Mouse (Mus musculus) lung, embryonic 14.5 days (tissue): ENCODE measurements around the gene Terb2. TPM values are rescaled to one million over a fixed set of nuclear protein-coding genes. Genes with fewer than 3 reads are reported as not detected.
A peak's percentile ranks its signal among the peaks of the same experiment; 100 is the strongest.

ENCODE experiments used
- ATAC-seq: fragments of 200-750 bp; cut with Nextera tagmentation; 2 replicates; pipeline ENCODE4 v1.8.0; 2017; ENCODE audit warnings: mild to moderate bottlenecking, moderate TSS enrichment, moderate library complexity; ENCODE audit not compliant: insufficient read depth
- DNase-seq: peaks from one replicate; pipeline ENCODE4 v3.0.0-alpha.2; 2015
- H3K27ac ChIP-seq: fragments of 300-500 bp; sonication (generic); 2 replicates; pipeline ENCODE4 v1.5.1; 2014; ENCODE audit warnings: low read depth, mild to moderate bottlenecking, moderate library complexity
- H3K27me3 ChIP-seq: fragments of 300-500 bp; sonication (generic); 2 replicates; pipeline ENCODE4 v1.6.1; 2014; ENCODE audit warnings: low read length, control low read depth; ENCODE audit not compliant: insufficient read depth
- H3K36me3 ChIP-seq: fragments of 300-500 bp; sonication (generic); 2 replicates; pipeline ENCODE4 v1.6.1; 2014; ENCODE audit warnings: control low read depth; ENCODE audit not compliant: insufficient read depth
- H3K4me1 ChIP-seq: fragments of 300-500 bp; sonication (generic); 2 replicates; pipeline ENCODE4 v1.6.1; 2014; ENCODE audit warnings: antibody characterized with exemption, control low read depth; ENCODE audit not compliant: insufficient read depth
- H3K4me2 ChIP-seq: fragments of 300-500 bp; sonication (generic); 2 replicates; pipeline ENCODE4 v1.6.1; 2014; ENCODE audit warnings: mild to moderate bottlenecking
- H3K4me3 ChIP-seq: fragments of 300-500 bp; sonication (generic); 2 replicates; pipeline ENCODE4 v1.5.1; 2014; ENCODE audit warnings: low read depth, low read length
- H3K9ac ChIP-seq: fragments of 300-500 bp; sonication (generic); 2 replicates; pipeline ENCODE4 v1.6.1; 2014
- H3K9me3 ChIP-seq: fragments of 300-500 bp; sonication (generic); 2 replicates; pipeline ENCODE4 v1.6.1; 2016; ENCODE audit warnings: low read depth, low read length, control low read depth
- CTCF ChIP-seq: IDR thresholded peaks from 2 replicates; pipeline ENCODE4 v1.5.1; 2016; ENCODE audit warnings: antibody characterized with exemption, low read depth
- WGBS: fragments of 180-500 bp; shearing (Covaris S2); extraction: QIAGEN DNeasy Blood & Tissue Kit; methylation state at CpG from one replicate; pipeline ENCODE4 v1.1.7; 2014; 5-methylcytosine and 5-hydroxymethylcytosine counted together
- polyA plus RNA-seq: library from polyadenylated mRNA; unstranded; fragments of >200 nt; fragmentation: Nextera tagmentation; extraction: Ambion mirVana; gene quantifications from 2 replicates; pipeline ENCODE4 v1.2.1, GENCODE M21; 2014

Gene Terb2
- polyA plus RNA-seq, 1 experiment from 2014 or later: not detected

GRCm38 (mm10) chr2:122230395-122230794 is 44.3 kb downstream of the Terb2 start:
- TF ChIP-seq CTCF: no peak
- H3K4me2 ChIP-seq: no peak overlapping the region
- no peak overlapping the region for H3K4me3 ChIP-seq
- no peak for ATAC-seq
- H3K36me3 ChIP-seq: no peaks in the 10 kb centered on the region
- 77% methylated on average over 6 of the region's 6 CpGs for WGBS
- no peak overlapping the region for H3K27ac ChIP-seq
- no peaks in the 10 kb centered on the region for H3K27me3 ChIP-seq
- H3K9ac ChIP-seq: no peak overlapping the region
- H3K9me3 ChIP-seq: no peaks in the 10 kb centered on the region
- H3K4me1 ChIP-seq: peaks cover 4% of the 10 kb centered on the region; the same call in 1 of the 2 replicates
- DNase-seq: no peak

GRCm38 (mm10) chr2:122231616-122232015 is 45.5 kb downstream of the Terb2 start:
- H3K4me3 ChIP-seq: no peak overlapping the region
- DNase-seq: no peak
- 80% methylated on average over 9 of the region's 9 CpGs for WGBS
- H3K9me3 ChIP-seq: no peaks in the 10 kb centered on the region
- no peaks in the 10 kb centered on the region for H3K27me3 ChIP-seq
- H3K9ac ChIP-seq: no peak overlapping the region
- TF ChIP-seq CTCF: no peak
- H3K4me2 ChIP-seq: no peak overlapping the region
- H3K27ac ChIP-seq: no peak overlapping the region
- no peak for ATAC-seq
- H3K4me1 ChIP-seq: peaks cover 4% of the 10 kb centered on the region; the same call in 1 of the 2 replicates
- H3K36me3 ChIP-seq: no peaks in the 10 kb centered on the region

GRCm38 (mm10) chr2:122233341-122233740 is 47.3 kb downstream of the Terb2 start:
- Histone ChIP-seq H3K27ac (no peak overlapping the region), H3K27me3 (no peaks in the 10 kb centered on the region), H3K9ac (no peak overlapping the region), H3K36me3 (no peaks in the 10 kb centered on the region), H3K9me3 (no peaks in the 10 kb centered on the region), H3K4me1 (peaks cover 4% of the 10 kb centered on the region; the same call in 1 of the 2 replicates), H3K4me3 (no peak overlapping the region), H3K4me2 (peak overlapping the region; percentile 81; the same call in 1 of the 2 replicates)
- DNase-seq (no peak), ATAC-seq (no peak)
- WGBS: 53% methylated on average over 5 of the region's 5 CpGs
- TF ChIP-seq CTCF: no peak

- Histone ChIP-seq H3K4me3 (peak overlapping the region; percentile 56), H3K9ac (peak overlapping the region; percentile 53), H3K4me2 (peak overlapping the region; percentile 81), H3K9me3 (no peaks in the 10 kb centered on the region), H3K27ac (peak overlapping the region; percentile 50), H3K27me3 (no peaks in the 10 kb centered on the region), H3K36me3 (no peaks in the 10 kb centered on the region), H3K4me1 (peaks cover 4% of the 10 kb centered on the region; the same call in 1 of the 2 replicates)
- ATAC-seq: no peak
- DNase-seq: peak; percentile 67
- TF ChIP-seq CTCF: no peak
- 4% methylated on average over 26 of the region's 26 CpGs for WGBS
These were observed 47.9 kb downstream of the Terb2 start for GRCm38 (mm10) chr2:122233759-122234557.

- no peaks in the 10 kb centered on the region for H3K36me3 ChIP-seq
- under 1% methylated on average over 35 of the region's 35 CpGs for WGBS
- peaks cover 4% of the 10 kb centered on the region; the same call in 1 of the 2 replicates for H3K4me1 ChIP-seq
- ATAC-seq (peak; percentile 96), DNase-seq (peak; percentile 88)
- H3K4me2 ChIP-seq: peak within 1 kb of the TSS; percentile 81
- no peak for TF ChIP-seq CTCF
- H3K9me3 ChIP-seq: no peaks in the 10 kb centered on the region
- no peaks in the 10 kb centered on the region for H3K27me3 ChIP-seq
- peak within 1 kb of the TSS; percentile 50 for H3K27ac ChIP-seq
- H3K9ac ChIP-seq: peak within 1 kb of the TSS; percentile 53
- H3K4me3 ChIP-seq: peak within 1 kb of the TSS; percentile 56
These were observed 48.7 kb downstream of the Terb2 start, which contains the start of gene Sord for GRCm38 (mm10) chr2:122234611-122235288. TSS of gene Sord (plus strand) at chr2:122234749.

GRCm38 (mm10) chr2:122235425-122235824 is 49.4 kb downstream of the Terb2 start:
- no peaks in the 10 kb centered on the region for H3K9me3 ChIP-seq
- WGBS: 76% methylated on average over 2 of the region's 2 CpGs

GRCm38 (mm10) chr2:122236321-122236720 is 50.2 kb downstream of the Terb2 start:
- ATAC-seq (no peak), DNase-seq (no peak)
- Histone ChIP-seq H3K4me2 (no peak overlapping the region), H3K4me1 (peaks cover 4% of the 10 kb centered on the region; the same call in 1 of the 2 replicates), H3K36me3 (no peaks in the 10 kb centered on the region), H3K9me3 (no peaks in the 10 kb centered on the region), H3K9ac (no peak overlapping the region), H3K4me3 (no peak overlapping the region), H3K27ac (no peak overlapping the region), H3K27me3 (no peaks in the 10 kb centered on the region)
- no peak for TF ChIP-seq CTCF

More at GRCm38 (mm10) chr2:122235425-122235824, 49.4 kb downstream of the Terb2 start:
- Histone ChIP-seq H3K36me3 (no peaks in the 10 kb centered on the region), H3K27ac (no peak overlapping the region), H3K4me1 (peaks cover 4% of the 10 kb centered on the region; the same call in 1 of the 2 replicates), H3K9ac (no peak overlapping the region), H3K4me2 (peak overlapping the region; percentile 81), H3K4me3 (peak overlapping the region; percentile 56; the same call in 1 of the 2 replicates), H3K27me3 (no peaks in the 10 kb centered on the region)
- TF ChIP-seq CTCF: no peak
- DNase-seq: no peak
- ATAC-seq: no peak
